ENCODE assay signal across 8 mouse cellular contexts in the genomic region with DNA sequence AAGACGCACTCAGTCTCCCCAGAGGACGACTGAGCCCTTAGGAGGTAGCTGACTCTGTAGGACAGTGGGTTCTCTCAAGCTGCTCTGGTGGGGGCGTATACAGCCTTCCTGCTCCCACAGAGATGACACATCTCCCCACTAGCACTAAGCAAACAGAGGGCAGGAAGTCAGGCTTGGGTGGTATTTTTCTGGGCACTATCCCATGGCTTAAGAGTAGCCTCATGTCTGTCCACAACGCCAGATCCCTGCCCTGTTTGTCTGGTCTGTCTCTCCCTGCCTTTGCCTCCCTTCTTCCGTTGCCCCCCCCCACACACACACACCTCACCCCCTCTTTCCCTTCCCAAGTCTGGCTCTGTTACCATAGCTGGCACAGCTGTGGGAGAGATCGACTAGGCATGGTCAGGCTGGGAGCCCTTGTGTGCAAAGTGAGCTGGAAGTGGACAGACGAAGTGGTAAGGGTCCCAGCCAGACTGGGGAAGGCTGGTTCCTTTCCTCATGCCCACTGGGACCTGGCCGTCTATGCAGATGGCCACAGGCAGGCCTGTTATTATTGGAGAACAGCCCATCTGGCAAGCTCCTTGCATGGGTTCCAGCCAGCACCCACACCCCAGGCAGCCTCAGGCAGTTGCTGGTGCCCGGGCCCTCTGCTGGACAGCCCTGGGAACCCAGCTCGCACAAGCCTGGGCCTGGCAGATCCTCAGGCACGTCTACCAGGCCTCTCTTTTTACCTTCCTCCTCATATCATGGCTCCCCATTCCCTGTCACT. TPM values are rescaled to one million over a fixed set of nuclear protein-coding genes. Genes with fewer than 3 reads are reported as not detected.
A peak's percentile ranks its signal among the peaks of the same experiment; 100 is the strongest.
DNase-seq lines count a peak whose midpoint lies in the region; ATAC-seq and TF ChIP-seq lines count a peak whose summit lies in the region.

No protein-coding gene starts in this region.

- no peak; the same call in 1 of the 2 replicates for TF ChIP-seq RAD21 in CH12.LX (IDR thresholded peaks at IDR 0.05; ENCODE audit: low read depth, low read length)

- no peak overlapping the region for H3K4me3 ChIP-seq in CH12.LX (replicated peaks in 1 of 3; ENCODE audit: low read depth in 2 of 3, low read length in 2 of 3, poor library complexity in 1 of 3)
- no peak overlapping the region for H3K4me3 ChIP-seq in bone marrow, adult 2 months (replicated peaks; ENCODE audit: control insufficient read depth, low read depth, low read length)
- no peak overlapping the region for H3K4me3 ChIP-seq in forebrain, embryonic 11.5 days (ENCODE audit: low read depth, low read length)

- H3K79me2 ChIP-seq in CH12.LX (replicated peaks; ENCODE audit: control insufficient read depth, extremely low read depth, insufficient read depth, poor library complexity, severe bottlenecking): 0 out of 2 replicates have a peak, but pooled peaks cover 3% of the 10 kb centered on the region

- no peak for TF ChIP-seq EP300 in CH12.LX (IDR thresholded peaks at IDR 0.05; ENCODE audit: low read length)

- dilution Hi-C loops in CH12.LX (cut with MboI; ENCODE audit: extremely low pct_ligation_motif_present, extremely low pct_unique_long_range_greater_than_20kb, low sequenced_read_pairs): no loop called here

- in situ Hi-C loops in CH12.LX (cut with MboI; ENCODE audit: low pct_ligation_motif_present, low pct_unique_long_range_greater_than_20kb, low sequenced_read_pairs): no loop called here

- H3K27me3 ChIP-seq in CH12.LX (replicated peaks): peaks cover 1% of the 10 kb centered on the region
- H3K27me3 ChIP-seq in forebrain, embryonic 11.5 days (ENCODE audit: control insufficient read depth, insufficient read depth, low read length): peaks cover 36% of the 10 kb centered on the region

- no peak for DNase-seq in CH12.LX (ENCODE audit: extremely low read depth)
- DNase-seq in forebrain, embryonic 11.5 days (ENCODE audit: low spot score): peak; percentile 77
- DNase-seq in heart, postnatal 14 days: peak; percentile 80 to 89
- peak; percentile 78 to 87 for DNase-seq in kidney, postnatal 4 days
- DNase-seq in lung, postnatal 10 days: peak; percentile 91
- peak; percentile 69 for DNase-seq in right cerebral cortex, adult 18-20 months
- DNase-seq in urinary bladder, postnatal 4 days (ENCODE audit: low spot score in 2 of 2): peak; percentile 72 to 83

- no peak for TF ChIP-seq POLR2A in CH12.LX (IDR thresholded peaks at IDR 0.05; ENCODE audit: low read depth, low read length)
- no peak for TF ChIP-seq POLR2A in bone marrow, adult 2 months (IDR thresholded peaks at IDR 0.05; ENCODE audit: borderline replicate concordance, control insufficient read depth, low read depth, low read length)

- no peaks in the 10 kb centered on the region for H3K9me3 ChIP-seq in CH12.LX (replicated peaks; ENCODE audit: low read length)
- H3K9me3 ChIP-seq in forebrain, embryonic 11.5 days (ENCODE audit: control insufficient read depth, low read length): no peaks in the 10 kb centered on the region

- intact Hi-C loops in heart, postnatal 14 days (cut with DNase I): loop anchor here (2.0 kb wide), 1 partner anchor 14 kb away; no protein-coding TSS in a partner anchor

- H3K36me3 ChIP-seq in CH12.LX (replicated peaks in 1 of 2; ENCODE audit: control insufficient read depth in 1 of 2, insufficient read depth in 1 of 2, low read length in 1 of 2): peaks cover 0 to 2% of the 10 kb centered on the region in 2 experiments
- no peaks in the 10 kb centered on the region for H3K36me3 ChIP-seq in forebrain, embryonic 11.5 days (ENCODE audit: control insufficient read depth, insufficient read depth, low read length)

- H3K9ac ChIP-seq in CH12.LX (ENCODE audit: insufficient read depth, low read depth): no peak overlapping the region
- H3K9ac ChIP-seq in forebrain, embryonic 11.5 days (ENCODE audit: low read length): no peak overlapping the region

- H3K4me2 ChIP-seq in CH12.LX (ENCODE audit: insufficient read depth, low read depth, poor library complexity, severe bottlenecking): no peak overlapping the region
- no peak overlapping the region for H3K4me2 ChIP-seq in forebrain, embryonic 11.5 days (ENCODE audit: low read depth, low read length, severe bottlenecking)

- ATAC-seq in forebrain, embryonic 11.5 days (replicated peaks; ENCODE audit: low FRiP score): 0 out of 2 replicates have a peak, but pooled peaks have one; percentile 28

- WGBS in bone marrow, adult 2 months: 40% methylated on average over 11 of the region's 11 CpGs
- 25% methylated on average over 11 of the region's 11 CpGs for WGBS in forebrain, embryonic 11.5 days

- no peak overlapping the region for H3K27ac ChIP-seq in CH12.LX (ENCODE audit: insufficient read depth, low read depth)
- 0 out of 2 replicates have a peak overlapping the region, but pooled peaks have one; percentile 21 for H3K27ac ChIP-seq in bone marrow, adult 2 months (ENCODE audit: control insufficient read depth, insufficient read depth, low read depth, low read length, poor library complexity)
- peak overlapping the region; percentile 25; the same call in 1 of the 2 replicates for H3K27ac ChIP-seq in forebrain, embryonic 11.5 days (ENCODE audit: low read depth, low read length)

- TF ChIP-seq CTCF in CH12.LX (conservative IDR thresholded peaks at IDR 0.05 in 1 of 2, IDR thresholded peaks at IDR 0.05 in 1 of 2; ENCODE audit: low read depth in 2 of 2, low read length in 2 of 2): peak in 1 of 2 experiments; percentile 61; a peak in 2 of 4 replicates
- peak; percentile 60 for TF ChIP-seq CTCF in bone marrow, adult 2 months (IDR thresholded peaks at IDR 0.05; ENCODE audit: control insufficient read depth, insufficient read depth, low read length)

- H3K4me1 ChIP-seq in CH12.LX (ENCODE audit: control insufficient read depth in 1 of 2, insufficient read depth in 2 of 2): peaks cover 22 to 55% of the 10 kb centered on the region in 2 experiments
- H3K4me1 ChIP-seq in bone marrow, adult 2 months (ENCODE audit: control insufficient read depth, insufficient read depth, low read length): peaks cover 1% of the 10 kb centered on the region
- H3K4me1 ChIP-seq in forebrain, embryonic 11.5 days (replicated peaks; ENCODE audit: control insufficient read depth, insufficient read depth, low read length): peaks cover 18% of the 10 kb centered on the region

TF ChIP-seq in CH12.LX, 34 proteins besides CTCF, POLR2A, EP300 and RAD21:
- TF ChIP-seq SMC3 (IDR thresholded peaks at IDR 0.05; ENCODE audit: low read depth, low read length) (peak; percentile 28), NELFE (IDR thresholded peaks at IDR 0.05; ENCODE audit: low read depth, low read length) (no peak)

RNA-seq across cellular contexts. Expression of gene Slc29a1, which starts 2.6 kb away (rescaled TPM):
- total RNA-seq in CH12.LX (2012; rRNA removed) (58.4 and 66.9 TPM in 2 replicates), CH12.LX (2014; rRNA removed) (69.2 and 72.1 TPM in 2 replicates)
- polyA plus RNA-seq in CH12.LX (2012; ENCODE audit: insufficient read length, low read depth): 74.2 and 88.0 TPM in 2 replicates
- polyA plus RNA-seq in bone marrow, adult 2 months (2011; ENCODE audit: insufficient read depth, insufficient read length, low replicate concordance, missing spikeins): 73.1 and 109 TPM in 2 replicates
- 56.7 TPM in 2 replicates for polyA plus RNA-seq in forebrain, embryonic 11.5 days (2014; fragmentation: Nextera tagmentation; extraction: Ambion mirVana)
- 10 to 100 TPM; 75.0 to 80.7 TPM for total RNA-seq in heart, postnatal 14 days (2021)

RNA-seq across cellular contexts. Expression of gene Mymx, which starts 5.1 kb away (rescaled TPM):
- total RNA-seq in CH12.LX (2012; rRNA removed) (not detected in 2 replicates), CH12.LX (2014; rRNA removed) (not detected in 2 replicates)
- not detected in 2 replicates for polyA plus RNA-seq in CH12.LX (2012; ENCODE audit: insufficient read length, low read depth)
- polyA plus RNA-seq in bone marrow, adult 2 months (2011; ENCODE audit: insufficient read depth, insufficient read length, low replicate concordance, missing spikeins): 9.3 TPM in 1 of 2 replicates, not detected in the other
- not detected in 2 replicates for polyA plus RNA-seq in forebrain, embryonic 11.5 days (2014; fragmentation: Nextera tagmentation; extraction: Ambion mirVana)
- total RNA-seq in heart, postnatal 14 days (2021): not detected

RNA-seq across cellular contexts. Expression of gene Hsp90ab1, which starts 23.7 kb away (rescaled TPM):
- total RNA-seq in CH12.LX (2012; rRNA removed) (1,180 and 1,205 TPM in 2 replicates), CH12.LX (2014; rRNA removed) (607 and 790 TPM in 2 replicates)
- 4,858 and 5,122 TPM in 2 replicates for polyA plus RNA-seq in CH12.LX (2012; ENCODE audit: insufficient read length, low read depth)
- 576 and 1,077 TPM in 2 replicates for polyA plus RNA-seq in bone marrow, adult 2 months (2011; ENCODE audit: insufficient read depth, insufficient read length, low replicate concordance, missing spikeins)
- polyA plus RNA-seq in forebrain, embryonic 11.5 days (2014; fragmentation: Nextera tagmentation; extraction: Ambion mirVana): 1,787 and 1,872 TPM in 2 replicates
- 100 to 1,000 TPM; 897 to 986 TPM for total RNA-seq in heart, postnatal 14 days (2021)

RNA-seq across cellular contexts. Expression of gene Slc35b2, which starts 33.1 kb away (rescaled TPM):
- total RNA-seq in CH12.LX (2012; rRNA removed) (59.5 and 73.9 TPM in 2 replicates), CH12.LX (2014; rRNA removed) (89.3 and 101 TPM in 2 replicates)
- polyA plus RNA-seq in CH12.LX (2012; ENCODE audit: insufficient read length, low read depth): 54.1 and 57.2 TPM in 2 replicates
- 14.7 and 22.7 TPM in 2 replicates for polyA plus RNA-seq in bone marrow, adult 2 months (2011; ENCODE audit: insufficient read depth, insufficient read length, low replicate concordance, missing spikeins)
- polyA plus RNA-seq in forebrain, embryonic 11.5 days (2014; fragmentation: Nextera tagmentation; extraction: Ambion mirVana): 103 and 105 TPM in 2 replicates
- total RNA-seq in heart, postnatal 14 days (2021): 10 to 100 TPM; 28.8 to 29.9 TPM

RNA-seq across cellular contexts. Expression of gene Nfkbie, which starts 41.3 kb away (rescaled TPM):
- 91.5 and 136 TPM in 2 replicates for total RNA-seq in CH12.LX (2012; rRNA removed)
- total RNA-seq in CH12.LX (2014; rRNA removed): 87.4 and 90.0 TPM in 2 replicates
- 76.6 and 78.7 TPM in 2 replicates for polyA plus RNA-seq in CH12.LX (2012; ENCODE audit: insufficient read length, low read depth)
- 6.9 and 14.8 TPM in 2 replicates for polyA plus RNA-seq in bone marrow, adult 2 months (2011; ENCODE audit: insufficient read depth, insufficient read length, low replicate concordance, missing spikeins)
- 5.9 and 6.0 TPM in 2 replicates for polyA plus RNA-seq in forebrain, embryonic 11.5 days (2014; fragmentation: Nextera tagmentation; extraction: Ambion mirVana)
- 1 to 10 TPM; 1.5 to 2.1 TPM for total RNA-seq in heart, postnatal 14 days (2021)
